Mouse (Mus musculus) hindbrain, embryonic 10.5 days (tissue): ENCODE data around the gene CK137956. TPM values are rescaled to one million over a fixed set of nuclear protein-coding genes. Genes with fewer than 3 reads are reported as not detected.

Experiments
- DNase-seq: peaks from one replicate; pipeline ENCODE4 v3.0.0-alpha.2; 2017; ENCODE audit warnings: low spot score
- H3K27ac ChIP-seq: fragments of 300-500 bp; sonication (generic); 2 replicates; pipeline ENCODE4 v1.5.1; 2016; ENCODE audit warnings: mild to moderate bottlenecking, moderate library complexity
- H3K27me3 ChIP-seq: fragments of 300-500 bp; sonication (generic); 2 replicates; pipeline ENCODE4 v1.6.1; 2016; ENCODE audit warnings: mild to moderate bottlenecking; ENCODE audit not compliant: poor library complexity, insufficient read depth, severe bottlenecking
- H3K36me3 ChIP-seq: fragments of 300-500 bp; sonication (generic); 2 replicates; pipeline ENCODE4 v1.6.1; 2016; ENCODE audit warnings: mild to moderate bottlenecking, moderate library complexity
- H3K4me1 ChIP-seq: fragments of 300-500 bp; sonication (generic); replicated peaks from 2 replicates; pipeline ENCODE4 v1.6.1; 2016; ENCODE audit warnings: mild to moderate bottlenecking
- H3K4me3 ChIP-seq: fragments of 300-500 bp; sonication (generic); 2 replicates; pipeline ENCODE4 v1.5.1; 2016; ENCODE audit warnings: mild to moderate bottlenecking, moderate library complexity
- H3K9me3 ChIP-seq: fragments of 300-500 bp; sonication (generic); 2 replicates; pipeline ENCODE4 v1.6.1; 2016; ENCODE audit warnings: mild to moderate bottlenecking, moderate library complexity
- WGBS: fragments of 180-500 bp; shearing (Covaris S2); methylation state at CpG from one replicate; pipeline ENCODE4 v1.1.7; 2016; 5-methylcytosine and 5-hydroxymethylcytosine counted together
- polyA plus RNA-seq: library from polyadenylated mRNA; unstranded; fragments of >200 nt; fragmentation: Nextera tagmentation; extraction: Ambion mirVana; gene quantifications from 2 replicates; pipeline ENCODE4 v1.2.1, GENCODE M21; 2016

CK137956 gene
- 1.0 and 1.1 TPM in 2 replicates for polyA plus RNA-seq

DNA sequence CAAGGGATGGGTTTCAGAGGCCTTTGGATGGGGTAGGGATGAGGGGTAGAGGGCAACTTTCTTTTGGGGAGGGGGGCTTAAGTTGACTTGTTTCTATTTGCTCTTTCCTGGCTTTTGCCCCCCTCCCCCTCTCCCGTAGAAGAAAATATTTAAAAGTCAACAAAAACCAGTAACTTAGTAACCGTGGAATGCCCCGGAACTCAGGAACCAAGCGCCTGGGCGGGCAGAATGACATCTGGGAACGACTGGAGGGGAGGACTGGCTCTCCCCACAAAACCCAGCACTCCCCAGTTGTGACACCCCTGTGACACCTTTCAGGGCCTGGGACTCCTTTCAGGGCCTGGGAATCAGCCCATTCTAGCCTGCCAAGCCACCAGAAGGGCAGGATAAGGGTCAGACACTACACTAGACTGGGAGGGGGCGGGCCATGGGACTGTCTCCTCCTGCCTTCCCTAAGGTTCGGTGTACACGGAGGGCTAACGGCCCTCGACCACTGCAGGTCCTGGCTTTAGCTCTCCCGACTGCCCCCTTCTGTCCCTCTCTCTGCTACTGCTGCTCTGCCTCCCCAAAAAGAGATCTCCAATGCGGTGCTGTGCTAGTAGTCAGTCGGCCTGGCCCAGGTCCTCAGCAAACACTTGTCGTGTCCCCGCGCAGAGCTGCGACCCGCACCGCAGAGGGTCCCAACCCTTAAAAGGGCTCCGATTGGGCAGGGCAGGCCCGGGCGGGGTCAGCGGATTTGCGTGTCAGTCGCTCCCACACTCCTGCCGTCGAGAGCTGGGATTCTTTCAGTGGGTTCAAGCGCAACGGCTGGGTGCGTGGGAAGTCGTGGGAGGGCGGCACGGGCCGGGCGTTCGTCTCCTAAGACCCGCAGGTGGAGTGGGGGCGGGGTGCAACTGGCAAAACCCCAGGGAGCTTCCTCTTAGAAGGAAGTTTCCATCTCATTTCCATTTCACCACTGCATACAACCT, at the start of gene CK137956:
Gene CK137956, minus strand, starts transcription at position 51 of the 968 bp plus-strand sequence.
- Histone ChIP-seq H3K4me3 (peak within 1 kb of the TSS; percentile 37), H3K9me3 (no peaks in the 10 kb centered on the region), H3K36me3 (no peaks in the 10 kb centered on the region), H3K4me1 (peaks cover 25% of the 10 kb centered on the region), H3K27ac (peak within 1 kb of the TSS; percentile 64; the same call in 1 of the 2 replicates), H3K27me3 (peaks cover 47% of the 10 kb centered on the region)
- 5% methylated on average over 39 of the region's 39 CpGs for WGBS
- DNase-seq, result peak; percentile 42

DNA sequence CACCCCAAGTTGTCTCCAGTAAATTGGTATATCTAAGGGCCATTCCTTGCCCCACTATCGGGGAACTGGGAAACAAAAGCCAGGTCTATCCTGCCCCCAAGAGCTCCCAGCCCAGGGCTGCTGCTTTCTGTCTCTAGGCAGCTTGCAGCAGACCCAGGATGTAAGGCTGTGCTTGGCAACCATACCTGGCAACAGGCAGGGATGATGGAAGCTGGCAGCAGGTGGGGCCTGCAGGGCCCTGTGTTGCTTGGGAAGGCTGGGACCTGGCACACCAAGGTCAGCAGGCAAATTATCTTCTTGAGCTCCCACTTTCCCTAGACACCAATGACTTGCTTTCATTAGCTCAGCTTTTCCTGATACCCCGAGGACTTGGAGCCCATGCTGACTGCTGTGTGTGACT, 48.7 kb upstream of the CK137956 start:
- 0 out of 2 replicates have a peak overlapping the region, but pooled peaks have one; percentile 35 for H3K27ac ChIP-seq
- peaks cover 14% of the 10 kb centered on the region for H3K4me1 ChIP-seq
- DNase-seq, result no peak
- no peaks in the 10 kb centered on the region for H3K36me3 ChIP-seq
- no peak overlapping the region for H3K4me3 ChIP-seq
- WGBS, result 75% methylated on average over 2 of the region's 2 CpGs
- no peaks in the 10 kb centered on the region for H3K9me3 ChIP-seq
- no peaks in the 10 kb centered on the region for H3K27me3 ChIP-seq

DNA sequence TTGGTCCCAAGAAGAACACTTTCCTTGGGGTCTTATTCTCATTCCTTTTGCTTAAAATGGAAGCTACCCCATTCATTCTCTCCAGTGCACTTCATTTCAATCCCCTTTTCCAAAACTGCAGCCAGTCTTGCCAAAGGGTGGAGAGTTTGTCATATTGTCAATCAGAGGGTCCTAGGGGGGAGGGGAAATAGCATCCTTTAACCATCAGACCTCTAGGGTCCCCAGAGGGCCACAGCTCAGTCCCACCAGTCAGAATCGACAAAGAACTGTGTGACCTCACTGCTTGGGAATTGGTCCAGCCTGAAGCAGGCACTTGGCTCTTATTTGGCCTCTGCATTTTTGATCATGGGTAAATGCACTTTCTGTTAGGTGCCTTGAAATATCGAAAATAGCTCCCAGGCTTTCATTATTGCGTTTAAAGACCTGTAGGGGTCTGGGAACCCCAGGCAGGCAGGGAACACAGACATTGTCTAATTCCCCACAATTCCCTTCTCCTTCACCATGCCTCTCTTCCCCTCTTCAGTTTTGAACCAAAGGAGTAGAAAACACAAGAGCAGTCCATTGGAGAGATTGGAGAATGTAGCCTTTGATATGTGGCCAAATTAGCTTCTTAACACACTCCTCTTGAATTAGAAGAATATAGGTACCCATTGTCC, 34.2 kb upstream of the CK137956 start:
- Histone ChIP-seq H3K4me1 (0 out of 2 replicates have a peak, but pooled peaks cover 2% of the 10 kb centered on the region), H3K4me3 (no peak overlapping the region), H3K9me3 (no peaks in the 10 kb centered on the region), H3K36me3 (no peaks in the 10 kb centered on the region), H3K27ac (no peak overlapping the region), H3K27me3 (no peaks in the 10 kb centered on the region)
- WGBS, result 75% methylated on average over 3 of the region's 3 CpGs
- no peak for DNase-seq

DNA sequence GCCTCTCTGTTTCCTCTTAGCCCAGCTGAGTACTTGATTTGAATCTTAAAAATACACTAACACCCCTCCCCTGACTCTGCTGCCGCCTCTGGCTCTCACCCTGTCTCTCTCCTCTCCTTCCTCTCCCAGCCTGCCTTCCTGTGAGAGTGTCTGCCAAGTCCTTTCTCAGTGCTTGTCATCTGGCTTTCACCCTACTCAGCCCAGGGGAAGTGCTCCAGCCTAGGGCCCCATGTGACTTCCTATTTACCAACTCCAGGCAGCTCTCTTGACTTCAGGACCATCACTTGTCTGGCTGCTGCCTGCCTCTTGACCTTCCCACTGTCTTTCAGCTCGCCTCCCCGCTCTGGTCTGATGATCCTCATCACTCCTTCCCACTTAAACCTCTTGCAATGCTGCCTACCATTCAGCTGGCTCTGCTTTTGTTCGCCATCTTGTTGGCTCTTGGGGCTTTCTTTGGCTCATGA, 31.9 kb upstream of the CK137956 start:
- Histone ChIP-seq H3K9me3 (no peaks in the 10 kb centered on the region), H3K27me3 (no peaks in the 10 kb centered on the region), H3K4me3 (no peak overlapping the region), H3K4me1 (no peaks in the 10 kb centered on the region), H3K27ac (no peak overlapping the region), H3K36me3 (no peaks in the 10 kb centered on the region)
- 65% methylated on average over 4 of the region's 4 CpGs for WGBS
- DNase-seq, result no peak

DNA sequence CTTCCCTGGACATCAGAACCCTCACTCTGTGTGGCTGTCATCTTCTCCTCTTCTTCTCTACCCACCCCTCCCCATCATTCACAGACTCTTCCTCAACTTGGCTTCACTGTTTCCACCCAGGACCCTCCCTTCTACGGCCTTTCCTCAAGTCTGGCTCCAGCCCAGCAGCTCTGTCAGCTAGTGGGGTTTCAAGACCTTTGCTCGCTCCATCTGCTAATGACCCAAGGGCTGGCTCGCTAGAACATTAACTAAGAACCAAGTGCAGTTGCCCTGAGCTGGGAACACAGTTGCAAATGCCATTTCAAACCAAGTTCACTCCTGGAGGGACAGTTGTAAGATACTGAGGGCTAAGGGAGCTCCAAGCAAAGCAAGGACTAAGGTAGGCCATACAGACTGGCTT, 28.5 kb upstream of the CK137956 start:
- Histone ChIP-seq H3K4me1 (no peaks in the 10 kb centered on the region), H3K9me3 (no peaks in the 10 kb centered on the region), H3K36me3 (no peaks in the 10 kb centered on the region), H3K4me3 (no peak overlapping the region), H3K27ac (no peak overlapping the region), H3K27me3 (no peaks in the 10 kb centered on the region)
- DNase-seq, result no peak
- WGBS, result 87% methylated on average over 3 of the region's 3 CpGs

DNA sequence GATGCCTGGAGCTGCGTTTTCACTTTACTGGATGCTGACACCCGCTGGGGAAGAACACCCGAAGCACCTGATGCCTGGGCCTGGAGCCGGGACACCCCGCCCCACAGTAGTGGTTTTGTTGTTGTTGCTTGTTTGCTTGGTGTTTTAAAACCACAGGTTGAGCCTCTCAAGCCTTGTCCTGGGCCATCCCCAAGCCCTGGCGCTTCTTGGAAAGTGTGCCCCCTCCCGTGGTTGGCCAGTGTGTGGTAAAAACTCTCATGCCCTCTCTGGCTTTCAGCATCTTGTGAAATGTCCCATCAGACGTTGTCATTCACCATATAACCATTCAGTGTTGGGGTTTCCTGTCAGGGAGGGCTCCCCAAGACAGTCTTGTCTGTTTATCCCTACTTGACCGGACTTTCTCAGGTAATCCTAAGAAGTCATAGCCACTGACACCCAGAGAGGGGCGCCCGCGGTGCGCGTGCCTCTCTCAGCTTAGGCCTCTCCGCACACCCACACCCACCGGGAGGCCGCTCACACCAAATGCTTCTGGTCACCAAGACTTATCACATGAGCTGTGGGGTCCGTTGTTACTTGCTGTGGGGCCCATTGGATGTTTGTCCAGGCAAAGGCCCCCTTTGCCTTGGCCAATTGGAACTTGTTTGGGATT, 18.7 kb upstream of the CK137956 start:
- no peaks in the 10 kb centered on the region for H3K36me3 ChIP-seq

DNA sequence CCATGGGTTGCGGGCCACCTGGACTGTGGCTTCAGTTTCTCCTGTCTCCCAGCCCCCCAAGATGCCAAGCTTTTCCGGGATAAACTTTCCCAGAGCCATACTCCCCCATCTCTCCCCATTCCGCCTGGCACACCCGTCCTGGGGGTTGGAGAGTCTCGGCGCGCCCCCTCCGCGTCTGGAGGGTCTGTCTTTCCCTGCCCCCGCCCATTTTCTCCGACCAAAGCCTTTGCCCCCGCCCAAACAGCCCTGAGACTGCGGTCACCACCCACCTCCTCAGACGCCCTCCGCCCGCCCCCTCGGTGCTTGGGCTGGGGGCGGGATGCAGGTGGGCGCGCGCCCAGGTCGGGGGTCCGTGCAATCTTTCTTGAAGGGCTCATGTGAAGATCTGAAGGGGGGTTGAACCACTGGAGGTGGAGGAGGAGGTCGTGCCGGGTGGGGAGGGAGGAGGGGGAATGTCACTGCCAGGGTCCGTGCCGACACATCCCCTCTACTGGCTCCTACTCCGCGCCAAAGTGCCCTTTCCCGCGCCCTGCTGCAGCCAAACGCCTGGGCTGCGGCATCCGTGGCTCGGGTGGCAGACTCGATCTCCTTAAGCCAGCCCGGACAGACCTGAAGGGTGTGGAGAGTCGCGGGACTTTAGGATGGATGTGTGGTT, 17.9 kb upstream of the CK137956 start:
- DNase-seq, result peak; percentile 21
- peak overlapping the region; percentile 89 for H3K27ac ChIP-seq
- H3K36me3 ChIP-seq, result no peaks in the 10 kb centered on the region

More for the DNA sequence above, 18.7 kb upstream of the CK137956 start:
- H3K4me3 ChIP-seq, result peak overlapping the region; percentile 74
- H3K4me1 ChIP-seq, result peaks cover 41% of the 10 kb centered on the region
- H3K9me3 ChIP-seq, result no peaks in the 10 kb centered on the region
- 10% methylated on average over 18 of the region's 18 CpGs for WGBS
- peak; percentile 45 for DNase-seq
- H3K27me3 ChIP-seq, result peaks cover 68% of the 10 kb centered on the region
- H3K27ac ChIP-seq, result no peak overlapping the region

DNA sequence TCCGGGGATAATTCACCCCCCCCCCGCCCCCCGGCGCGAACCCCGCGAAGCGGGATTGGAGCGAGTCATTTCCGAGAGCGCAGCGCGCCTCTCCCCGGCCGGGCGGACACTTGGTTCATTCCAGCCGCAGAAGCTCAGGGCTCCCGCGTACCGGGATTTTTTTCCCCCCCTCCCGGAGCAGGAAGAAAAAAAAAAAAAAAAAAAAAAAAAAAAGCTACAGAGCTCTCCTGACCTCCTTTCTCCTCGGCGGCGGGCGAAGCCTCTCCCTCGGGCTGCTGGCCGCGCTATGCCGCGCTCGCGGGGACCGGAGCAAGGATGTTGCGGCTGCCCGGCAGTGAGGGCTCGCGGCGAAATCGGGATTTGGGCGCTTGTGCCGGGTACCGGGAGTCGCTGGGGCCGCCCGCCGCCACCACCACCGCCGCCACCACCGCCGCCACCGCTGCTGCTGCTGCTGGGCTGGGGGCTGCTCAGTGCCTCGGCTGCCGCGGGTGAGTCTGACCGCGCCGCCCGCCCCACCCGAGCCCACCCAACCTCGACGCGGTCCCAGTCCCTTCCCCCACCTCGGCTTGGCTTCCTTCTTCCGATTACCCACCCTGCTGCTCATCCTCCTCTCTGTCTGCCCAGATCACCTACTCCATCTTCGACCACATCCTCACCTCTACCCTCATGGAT, 17.2 kb upstream of the CK137956 start, which contains the start of gene Csmd2:
Gene Csmd2, plus strand, starts transcription at position 74 of the 672 bp plus-strand sequence.
- H3K9me3 ChIP-seq, result no peaks in the 10 kb centered on the region
- DNase-seq, result peak; percentile 58
- H3K36me3 ChIP-seq, result no peaks in the 10 kb centered on the region
- peak within 1 kb of the TSS; percentile 74 for H3K4me3 ChIP-seq
- under 1% methylated on average over 64 of the region's 65 CpGs for WGBS
- peak within 1 kb of the TSS; percentile 89 for H3K27ac ChIP-seq
- peaks cover 41% of the 10 kb centered on the region for H3K4me1 ChIP-seq
- peaks cover 82% of the 10 kb centered on the region for H3K27me3 ChIP-seq

More for the DNA sequence above, 17.9 kb upstream of the CK137956 start:
- peaks cover 76% of the 10 kb centered on the region for H3K27me3 ChIP-seq
- peaks cover 41% of the 10 kb centered on the region for H3K4me1 ChIP-seq
- WGBS, result 1% methylated on average over 39 of the region's 39 CpGs
- H3K4me3 ChIP-seq, result peak overlapping the region; percentile 74
- H3K9me3 ChIP-seq, result no peaks in the 10 kb centered on the region

DNA sequence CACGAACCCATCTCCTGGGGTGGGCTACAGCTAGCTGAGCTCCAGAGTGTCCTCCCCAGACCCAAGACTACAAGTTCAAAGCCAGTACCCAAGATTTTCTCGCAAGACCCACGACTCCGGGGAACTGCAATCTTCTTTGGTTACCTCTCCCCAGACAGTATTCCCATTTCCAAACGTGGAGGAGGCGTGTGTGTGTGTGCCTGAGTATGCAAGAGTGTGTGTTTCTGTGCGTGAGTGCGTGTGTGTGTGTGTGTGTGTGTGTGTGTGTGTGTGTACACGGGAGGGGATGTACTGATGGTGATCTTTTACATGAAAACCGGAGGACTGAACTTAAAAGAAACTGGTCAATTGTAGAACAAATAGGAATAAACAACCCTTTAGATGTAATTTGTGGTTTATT, 16.5 kb upstream of the CK137956 start:
- no peaks in the 10 kb centered on the region for H3K36me3 ChIP-seq
- H3K27ac ChIP-seq, result peak overlapping the region; percentile 89; the same call in 1 of the 2 replicates
- peaks cover 87% of the 10 kb centered on the region for H3K27me3 ChIP-seq
- peak; percentile 33 for DNase-seq
- peak overlapping the region; percentile 74 for H3K4me3 ChIP-seq
- no peaks in the 10 kb centered on the region for H3K9me3 ChIP-seq
- H3K4me1 ChIP-seq, result peaks cover 41% of the 10 kb centered on the region
- WGBS, result 5% methylated on average over 10 of the region's 10 CpGs

DNA sequence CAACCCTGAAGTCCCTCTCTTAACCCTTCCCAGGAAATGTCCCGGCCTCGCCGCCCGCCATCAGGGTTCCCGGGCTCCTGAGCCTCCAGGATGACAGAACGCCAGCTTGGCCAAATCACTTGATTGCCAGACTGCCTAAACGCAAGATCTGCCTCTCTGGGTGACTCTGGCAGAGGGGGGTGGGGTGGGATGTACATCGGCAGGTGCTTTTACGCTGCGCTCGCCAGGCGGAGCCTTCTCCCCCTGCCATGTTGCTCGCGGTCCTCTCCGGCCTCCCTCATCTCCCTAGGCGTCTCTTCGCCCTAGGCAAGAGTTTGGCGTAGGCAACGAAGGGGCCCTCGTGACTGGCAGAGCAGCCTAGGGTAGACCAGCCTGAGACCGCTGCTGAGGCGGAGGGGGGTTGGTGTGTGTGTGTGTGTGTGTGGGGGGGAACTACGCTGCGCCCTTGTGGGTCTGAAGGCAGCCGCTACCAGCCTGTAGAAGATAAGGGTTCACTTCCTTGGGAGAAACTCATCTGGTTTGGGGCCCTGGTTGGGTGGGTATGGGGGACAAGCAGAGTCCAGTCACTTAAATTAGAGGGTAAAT, 15.8 kb upstream of the CK137956 start:
- Histone ChIP-seq H3K4me1 (peaks cover 46% of the 10 kb centered on the region), H3K9me3 (no peaks in the 10 kb centered on the region), H3K27ac (peak overlapping the region; percentile 74), H3K27me3 (peaks cover 87% of the 10 kb centered on the region), H3K4me3 (peak overlapping the region; percentile 74), H3K36me3 (no peaks in the 10 kb centered on the region)
- WGBS, result 4% methylated on average over 25 of the region's 25 CpGs
- DNase-seq, result peak; percentile 42

DNA sequence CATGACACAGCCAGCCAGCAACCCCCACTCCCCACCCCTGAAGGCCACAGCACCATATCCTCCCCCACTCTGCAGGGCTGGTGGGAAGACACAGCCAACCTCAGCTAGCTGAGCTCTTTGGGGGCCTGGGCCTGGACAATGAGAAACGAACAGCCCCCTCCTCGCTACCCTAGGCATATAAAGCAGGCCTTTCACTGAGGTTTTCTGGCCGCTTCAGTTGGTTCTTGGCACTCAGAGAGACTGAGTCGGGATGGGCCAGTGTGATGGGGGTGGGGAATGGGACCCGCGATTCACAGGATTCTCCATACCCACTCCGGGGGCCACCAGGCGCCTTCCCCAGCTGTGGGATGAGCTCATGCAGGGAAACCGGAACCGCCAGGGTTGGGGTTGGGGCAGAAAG, 15.1 kb upstream of the CK137956 start:
- H3K9me3 ChIP-seq, result no peaks in the 10 kb centered on the region
- no peak for DNase-seq
- peaks cover 53% of the 10 kb centered on the region for H3K4me1 ChIP-seq
- H3K27me3 ChIP-seq, result peaks cover 83% of the 10 kb centered on the region
- 9% methylated on average over 10 of the region's 10 CpGs for WGBS
- no peaks in the 10 kb centered on the region for H3K36me3 ChIP-seq
- peak overlapping the region; percentile 74 for H3K4me3 ChIP-seq
- H3K27ac ChIP-seq, result peak overlapping the region; percentile 6; the same call in 1 of the 2 replicates
